Mouse (Mus musculus): ENCODE results near the gene Rxra.

DNA sequence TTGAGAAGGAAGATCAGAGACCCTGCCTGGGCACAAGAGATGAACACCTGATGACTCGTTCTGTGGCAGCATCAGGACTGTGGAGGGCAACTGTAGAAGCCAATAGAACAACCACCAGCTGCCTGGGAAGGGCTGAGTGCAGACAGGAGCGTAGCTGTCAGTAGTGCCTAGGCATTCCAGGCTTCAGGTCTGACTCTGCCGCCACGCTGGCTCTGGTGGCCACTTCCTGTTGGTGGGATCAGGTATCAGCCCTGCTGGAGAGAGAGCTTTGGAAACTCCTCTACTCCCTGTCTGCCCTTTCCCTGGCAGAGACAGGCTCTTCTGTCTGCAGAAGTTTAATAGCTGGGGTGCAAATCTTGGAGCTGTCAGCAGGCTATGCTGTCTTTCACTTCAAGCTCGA is 93.5 kb downstream of the Rxra start:
- no peak for TF ChIP-seq FLI1 (IDR thresholded peaks at IDR 0.05; ENCODE audit: low read length)
- TF ChIP-seq GATA1 (IDR thresholded peaks at IDR 0.05; ENCODE audit: borderline replicate concordance, low read length): no peak

Data from megakaryocyte, embryonic 14.5 days (primary cell).